Mouse (Mus musculus) lung, adult 2 months (tissue): ENCODE data around the gene Ccne1.

Experiments used
- CTCF ChIP-seq: fragments of 200-500 bp; IDR thresholded peaks from 2 replicates; pipeline ENCODE4 v1.5.1; 2011; ENCODE audit warnings: mild to moderate bottlenecking, low read length, control low read depth; ENCODE audit not compliant: insufficient read depth
- POLR2A ChIP-seq: fragments of 200-500 bp; IDR thresholded peaks from 2 replicates; pipeline ENCODE4 v1.6.1; 2011; ENCODE audit warnings: low read depth, mild to moderate bottlenecking, control low read depth, low read length, borderline replicate concordance; ENCODE audit errors: extremely low read depth

DNA sequence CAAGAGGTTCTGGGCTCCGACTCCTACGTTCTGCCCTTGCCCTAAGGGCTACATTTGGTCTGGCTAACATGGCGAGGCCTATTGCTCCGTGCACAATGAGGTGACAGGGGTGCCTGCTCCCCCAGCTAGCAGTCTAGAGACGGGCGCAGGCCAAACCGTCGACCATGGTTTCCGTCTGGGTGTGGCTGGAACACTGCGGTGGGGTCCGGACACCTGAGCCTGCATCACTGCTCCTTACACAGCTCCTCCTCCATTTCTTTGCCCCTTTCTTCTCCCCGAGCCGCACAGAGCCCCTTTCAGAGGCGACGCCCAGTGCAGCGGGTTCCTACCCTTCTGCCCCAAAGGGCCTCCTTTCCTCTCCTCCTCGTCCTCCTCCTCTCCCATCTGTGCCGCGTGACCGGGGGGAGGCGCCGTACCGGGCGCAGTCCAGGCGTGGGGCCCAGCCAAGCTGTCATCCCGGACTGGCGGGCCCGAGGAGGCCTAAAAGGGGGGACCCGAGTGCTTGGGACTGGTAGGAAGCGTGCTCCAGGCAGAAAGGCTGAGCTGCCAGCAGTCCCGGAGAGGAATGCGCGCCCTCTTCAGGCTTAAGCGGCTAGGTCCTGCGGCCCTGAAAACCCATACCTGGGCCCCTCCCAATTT, 21.6 kb downstream of the Ccne1 start:
- TF ChIP-seq POLR2A (no peak), CTCF (peak; percentile 31; the same call in 1 of the 2 replicates)
